Mouse (Mus musculus): ENCODE data around the gene Slc1a1.

DNA sequence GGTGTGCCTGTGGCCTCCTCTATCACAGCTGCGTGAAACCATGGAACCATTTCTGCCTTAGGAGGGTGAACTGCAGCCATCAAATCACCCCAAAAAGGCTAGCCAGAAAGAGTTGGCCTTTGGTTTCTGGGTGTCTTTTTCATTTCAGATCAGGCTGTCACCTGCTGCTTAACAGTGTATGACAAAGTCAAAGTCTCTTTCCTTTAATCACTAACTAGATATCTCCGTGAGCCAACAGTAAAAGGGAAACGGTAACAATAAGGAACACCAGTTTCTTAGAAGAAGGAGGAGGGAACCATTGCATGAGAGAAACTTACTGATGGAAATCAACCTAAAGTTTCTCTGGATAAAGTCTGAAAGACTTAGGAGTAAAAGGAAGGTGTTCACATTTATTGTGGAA lies 2.2 kb upstream of the Slc1a1 start:
- TF ChIP-seq CTCF (IDR thresholded peaks at IDR 0.05; ENCODE audit: low read depth, low read length): no peak
- no peak for TF ChIP-seq POLR2A (IDR thresholded peaks at IDR 0.05; ENCODE audit: insufficient read depth, low read length)
